Mouse (Mus musculus): ENCODE data around the gene 1700022I11Rik.

DNA sequence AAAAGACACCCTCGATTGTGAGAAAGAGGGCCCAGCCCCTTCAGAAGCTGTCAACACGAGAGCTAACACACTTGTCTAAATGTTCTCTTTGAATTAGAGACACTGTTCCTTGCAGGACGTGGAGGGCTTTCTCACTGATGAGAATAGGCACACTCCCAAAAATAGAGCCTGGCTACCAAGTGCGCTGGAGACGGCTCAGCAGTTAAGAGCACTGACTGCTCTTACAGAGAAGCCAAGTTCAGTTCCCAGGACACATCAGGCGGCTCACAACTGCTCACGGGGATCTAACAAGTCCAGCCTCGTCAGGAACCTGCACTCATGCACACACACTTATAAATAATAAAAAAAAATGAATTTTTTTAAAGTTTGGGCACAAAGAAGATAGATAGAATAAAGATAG, 10.5 kb upstream of the 1700022I11Rik start:
- TF ChIP-seq TAL1 (IDR thresholded peaks at IDR 0.05; ENCODE audit: low read length) (no peak), GATA1 (IDR thresholded peaks at IDR 0.05; ENCODE audit: low read length) (no peak)
